Mouse (Mus musculus): Measurements from ENCODE around the gene Itgb2.

DNA sequence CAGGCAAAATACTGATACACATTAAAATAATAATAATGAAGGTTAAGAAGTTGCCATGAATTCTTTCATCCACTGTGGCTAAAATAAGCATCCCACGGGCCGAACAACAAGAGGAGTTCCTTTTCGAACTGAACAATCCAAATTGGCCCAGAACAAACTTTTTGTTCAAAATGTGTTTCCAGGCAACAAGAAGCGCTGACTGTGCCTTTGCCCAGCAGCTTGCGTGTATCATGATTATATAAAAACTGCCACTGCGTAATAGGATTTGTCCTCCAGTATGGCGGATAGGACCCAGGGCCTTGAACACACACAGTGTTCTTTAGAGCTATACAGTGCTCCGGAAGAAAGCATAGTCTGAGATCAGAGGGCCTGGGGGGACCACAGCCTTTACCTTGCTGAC, 78.5 kb downstream of the Itgb2 start:
- TF ChIP-seq TAL1 (conservative IDR thresholded peaks at IDR 0.05; ENCODE audit: low read depth, low read length), result no peak
- TF ChIP-seq POLR2AphosphoS5 (IDR thresholded peaks at IDR 0.05; ENCODE audit: insufficient replicate concordance, low read depth, low read length), result no peak

Data from G1E (cell line).